Mouse (Mus musculus) MEL (cell line): ENCODE data around the gene Ofcc1. TPM values are rescaled to one million over a fixed set of nuclear protein-coding genes. Genes with fewer than 3 reads are reported as not detected.

ENCODE experiments used
- DNase-seq: peaks from one replicate; pipeline ENCODE4 v3.0.0; 2011; ENCODE audit warnings: low read depth, low spot score
- H3K27ac ChIP-seq: 2 replicates; pipeline ENCODE4 v1.5.1; 2012; ENCODE audit warnings: low read depth, mild to moderate bottlenecking, control low read depth, low read length, moderate library complexity; ENCODE audit not compliant: control insufficient read depth
- H3K27me3 ChIP-seq, 2 experiments: fragments of 150-350 bp in 1 of 2; sonication (generic) in 1 of 2; 2 replicates each; pipeline ENCODE4 v1.6.1; 2012; ENCODE audit warnings: low read length in 2 of 2, mild to moderate bottlenecking in 2 of 2, improper control_type of control experiment in 1 of 2, moderate library complexity in 1 of 2; ENCODE audit not compliant: insufficient read depth in 2 of 2, control insufficient read depth in 1 of 2
- H3K36me3 ChIP-seq, 2 experiments: 2 replicates each; pipeline ENCODE4 v1.6.1; 2012 to 2014; ENCODE audit warnings: low read length in 2 of 2, improper control_type of control experiment in 1 of 2, inconsistent platforms in 1 of 2, mild to moderate bottlenecking in 1 of 2; ENCODE audit not compliant: insufficient read depth in 2 of 2, control insufficient read depth in 1 of 2
- H3K4me1 ChIP-seq, 2 experiments: fragments of 150-350 bp in 1 of 2; sonication (generic) in 1 of 2; 2 replicates each; pipeline ENCODE4 v1.6.1; 2012; ENCODE audit warnings: low read length in 2 of 2, improper control_type of control experiment in 1 of 2, mild to moderate bottlenecking in 1 of 2; ENCODE audit not compliant: insufficient read depth in 2 of 2, control insufficient read depth in 1 of 2
- H3K4me3 ChIP-seq, 2 experiments: fragments of 150-350 bp in 1 of 2; sonication (generic) in 1 of 2; 2 replicates each; pipeline ENCODE4 v1.5.1; 2012; ENCODE audit warnings: low read depth in 2 of 2, low read length in 2 of 2, mild to moderate bottlenecking in 2 of 2, moderate library complexity in 2 of 2, control low read depth in 1 of 2, improper control_type of control experiment in 1 of 2; ENCODE audit not compliant: control insufficient read depth in 1 of 2, insufficient read depth in 1 of 2
- H3K79me2 ChIP-seq: 2 replicates; pipeline ENCODE4 v1.6.1; 2012; ENCODE audit warnings: mild to moderate bottlenecking, low read length, moderate library complexity; ENCODE audit not compliant: control insufficient read depth, poor library complexity, insufficient read depth
- H3K9ac ChIP-seq: 2 replicates; pipeline ENCODE4 v1.6.1; 2012; ENCODE audit warnings: low read depth, mild to moderate bottlenecking, control low read depth, low read length, moderate library complexity; ENCODE audit not compliant: control insufficient read depth, poor library complexity, severe bottlenecking
- H3K9me3 ChIP-seq: fragments of 150-350 bp; sonication (generic); replicated peaks from 2 replicates; pipeline ENCODE4 v1.6.1; 2012; ENCODE audit warnings: mild to moderate bottlenecking, low read length, improper control_type of control experiment, moderate library complexity; ENCODE audit not compliant: insufficient read depth
- CHD2 ChIP-seq: IDR thresholded peaks from 2 replicates; pipeline ENCODE4 v1.6.1; 2011; ENCODE audit warnings: low read length, improper control_type of control experiment
- CTCF ChIP-seq, 3 experiments: IDR thresholded peaks in 2 of 3; conservative IDR thresholded peaks in 1 of 3; 2 replicates each; pipeline ENCODE4 v1.5.1; 2011 to 2012; ENCODE audit warnings: low read length in 3 of 3, low read depth in 2 of 3, mild to moderate bottlenecking in 2 of 3, improper control_type of control experiment in 1 of 3, inconsistent platforms in 1 of 3, mixed read lengths in 1 of 3, moderate library complexity in 1 of 3; ENCODE audit not compliant: control insufficient read depth in 1 of 3, insufficient read depth in 1 of 3, poor library complexity in 1 of 3, severe bottlenecking in 1 of 3
- ELF1 ChIP-seq: IDR thresholded peaks from 2 replicates; pipeline ENCODE4 v1.6.1; 2014; ENCODE audit warnings: low read depth, mild to moderate bottlenecking, inconsistent platforms, low read length, improper control_type of control experiment, moderate library complexity
- ETS1 ChIP-seq: IDR thresholded peaks from 2 replicates; pipeline ENCODE4 v1.6.1; 2012; ENCODE audit warnings: low read depth, mild to moderate bottlenecking, inconsistent platforms, low read length, improper control_type of control experiment, moderate library complexity
- GABPA ChIP-seq: IDR thresholded peaks from 2 replicates; pipeline ENCODE4 v1.6.1; 2012; ENCODE audit warnings: low read depth, mild to moderate bottlenecking, inconsistent platforms, low read length, improper control_type of control experiment, moderate library complexity
- GATA1 ChIP-seq: IDR thresholded peaks from 2 replicates; pipeline ENCODE4 v1.6.1; 2011; ENCODE audit warnings: low read depth, low read length, improper control_type of control experiment
- JUND ChIP-seq: IDR thresholded peaks from 2 replicates; pipeline ENCODE4 v1.6.1; 2011; ENCODE audit warnings: low read depth, mild to moderate bottlenecking, improper control_type of control experiment, low read length
- MEF2A ChIP-seq: IDR thresholded peaks from 2 replicates; pipeline ENCODE4 v1.6.1; 2014; ENCODE audit warnings: low read depth, mild to moderate bottlenecking, inconsistent platforms, low read length, improper control_type of control experiment; ENCODE audit not compliant: poor library complexity, insufficient replicate concordance, severe bottlenecking; ENCODE audit errors: extremely low read depth
- MXI1 ChIP-seq: IDR thresholded peaks from 2 replicates; pipeline ENCODE4 v1.6.1; 2011; ENCODE audit warnings: mild to moderate bottlenecking, low read depth, low read length, improper control_type of control experiment
- MYB ChIP-seq: IDR thresholded peaks from 2 replicates; pipeline ENCODE4 v1.6.1; 2011; ENCODE audit warnings: mild to moderate bottlenecking, low read depth, low read length, improper control_type of control experiment
- NRF1 ChIP-seq: IDR thresholded peaks from 2 replicates; pipeline ENCODE4 v1.6.1; 2014; ENCODE audit warnings: low read depth, mild to moderate bottlenecking, inconsistent platforms, low read length, improper control_type of control experiment, moderate library complexity; ENCODE audit not compliant: poor library complexity, insufficient read depth, severe bottlenecking
- POLR2A ChIP-seq, 2 experiments: IDR thresholded peaks; 2 replicates each; pipeline ENCODE4 v1.6.1; 2011 to 2012; ENCODE audit warnings: low read length in 2 of 2, mild to moderate bottlenecking in 2 of 2, control low read depth in 1 of 2, improper control_type of control experiment in 1 of 2, low read depth in 1 of 2, moderate library complexity in 1 of 2; ENCODE audit not compliant: control insufficient read depth in 1 of 2, insufficient read depth in 1 of 2, poor library complexity in 1 of 2
- RCOR1 ChIP-seq: IDR thresholded peaks from 2 replicates; pipeline ENCODE4 v1.6.1; 2012; ENCODE audit warnings: low read depth, mild to moderate bottlenecking, inconsistent platforms, low read length, improper control_type of control experiment
- SMC3 ChIP-seq: IDR thresholded peaks from 2 replicates; pipeline ENCODE4 v1.6.1; 2011; ENCODE audit warnings: low read depth, low read length, improper control_type of control experiment
- TBP ChIP-seq: IDR thresholded peaks from 2 replicates; pipeline ENCODE4 v1.8.0; 2011; ENCODE audit warnings: low read depth, low read length, improper control_type of control experiment
- UBTF ChIP-seq: IDR thresholded peaks from 2 replicates; pipeline ENCODE4 v1.6.1; 2012; ENCODE audit warnings: low read depth, mild to moderate bottlenecking, inconsistent platforms, low read length, improper control_type of control experiment, moderate library complexity, borderline replicate concordance; ENCODE audit not compliant: insufficient read depth
- USF1 ChIP-seq: IDR thresholded peaks from 2 replicates; pipeline ENCODE4 v1.6.1; 2014; ENCODE audit warnings: low read depth, mild to moderate bottlenecking, inconsistent platforms, low read length, improper control_type of control experiment, moderate library complexity
- USF2 ChIP-seq, 2 experiments: IDR thresholded peaks; 2 replicates each; pipeline ENCODE4 v1.6.1; 2011 to 2012; ENCODE audit warnings: improper control_type of control experiment in 2 of 2, low read length in 2 of 2, borderline replicate concordance in 1 of 2, inconsistent platforms in 1 of 2, low read depth in 1 of 2, mild to moderate bottlenecking in 1 of 2; ENCODE audit not compliant: insufficient read depth in 1 of 2
- ZMIZ1 ChIP-seq: IDR thresholded peaks from 2 replicates; pipeline ENCODE4 v1.6.1; 2012; ENCODE audit warnings: low read depth, mild to moderate bottlenecking, inconsistent platforms, low read length, improper control_type of control experiment, moderate library complexity
- polyA plus RNA-seq, 2 experiments: library from polyadenylated mRNA; stranded (reverse) in 1 of 2; unstranded in 1 of 2; fragments of >175 nt in 1 of 2; fragments of >200 nt in 1 of 2; gene quantifications; 2 replicates each; pipeline versions ENCODE4 v1.2.1 to v1.2.4; 2012; ENCODE audit warnings: low replicate concordance in 2 of 2, low read depth in 1 of 2; ENCODE audit not compliant: insufficient read length in 2 of 2, insufficient read depth in 1 of 2, missing spikeins in 1 of 2
- total RNA-seq: library from RNA; depleted of rRNA; stranded (reverse); fragments of 300-350 nt; gene quantifications from 2 replicates; pipeline ENCODE4 v1.2.3, GENCODE M21; 2012

Gene Ofcc1
- total and polyA plus RNA-seq, 3 experiments = not detected

DNA sequence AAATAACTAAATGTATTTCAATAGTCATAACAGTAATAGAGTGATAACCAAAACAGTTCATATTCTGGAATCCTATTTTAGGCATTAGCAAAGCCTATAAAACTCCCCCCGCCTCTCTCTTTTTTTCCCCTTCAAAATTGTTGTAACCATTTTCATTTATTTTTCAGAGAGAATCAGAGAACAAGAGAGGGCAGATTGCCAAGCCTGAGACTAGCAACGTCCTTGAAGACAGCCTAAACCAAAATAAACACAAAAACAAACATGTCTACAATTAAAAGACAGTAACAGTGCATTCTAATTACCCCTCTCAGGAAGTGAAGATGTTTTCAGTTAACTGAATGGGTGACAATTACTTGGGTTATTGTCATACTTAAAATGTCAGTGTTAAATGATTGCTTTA is 248.9 kb downstream of the Ofcc1 start (continued):
- no peak for TF ChIP-seq ELF1

DNA sequence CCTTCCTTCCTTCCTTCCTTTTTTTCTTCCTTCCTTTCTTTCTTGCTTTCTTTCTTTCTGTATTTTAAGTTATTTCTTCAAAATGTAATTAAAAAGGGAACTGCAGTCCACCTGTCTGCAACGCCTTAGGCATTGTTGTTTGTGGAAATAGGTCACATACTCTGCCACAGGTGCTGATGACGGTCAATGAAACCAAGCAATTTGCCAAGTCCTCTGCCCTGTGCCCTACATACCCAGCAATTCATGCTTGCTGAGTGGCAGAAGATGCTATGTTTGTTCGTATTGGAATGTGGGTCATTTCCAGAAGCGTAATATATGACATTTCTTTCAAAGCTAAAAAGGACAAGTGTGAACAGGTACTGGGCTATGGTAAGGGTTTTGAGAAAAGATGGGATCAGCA is 285.0 kb downstream of the Ofcc1 start:
- H3K36me3 ChIP-seq = no peaks in the 10 kb centered on the region
- no peak for TF ChIP-seq GATA1
- no peak for TF ChIP-seq MYB
- TF ChIP-seq UBTF = no peak
- no peak for TF ChIP-seq RCOR1
- TF ChIP-seq SMC3 = no peak
- no peak for TF ChIP-seq CHD2
- no peak for TF ChIP-seq TBP
- TF ChIP-seq NRF1 = no peak
- no peak for TF ChIP-seq USF2 (IDR thresholded peaks at IDR 0.05; ENCODE audit: borderline replicate concordance in 1 of 2, insufficient read depth in 1 of 2, low read depth in 1 of 2, low read length in 2 of 2)
- no peak for TF ChIP-seq MXI1
- no peak for TF ChIP-seq ETS1
- TF ChIP-seq, all 39 proteins: peak for 0
- Histone ChIP-seq H3K4me1 (no peaks in the 10 kb centered on the region), H3K27ac (no peak overlapping the region), H3K4me3 (no peak overlapping the region), H3K27me3 (no peaks in the 10 kb centered on the region), H3K9me3 (no peaks in the 10 kb centered on the region), H3K79me2 (no peaks in the 10 kb centered on the region), H3K9ac (no peak overlapping the region)
- DNase-seq = no peak

DNA sequence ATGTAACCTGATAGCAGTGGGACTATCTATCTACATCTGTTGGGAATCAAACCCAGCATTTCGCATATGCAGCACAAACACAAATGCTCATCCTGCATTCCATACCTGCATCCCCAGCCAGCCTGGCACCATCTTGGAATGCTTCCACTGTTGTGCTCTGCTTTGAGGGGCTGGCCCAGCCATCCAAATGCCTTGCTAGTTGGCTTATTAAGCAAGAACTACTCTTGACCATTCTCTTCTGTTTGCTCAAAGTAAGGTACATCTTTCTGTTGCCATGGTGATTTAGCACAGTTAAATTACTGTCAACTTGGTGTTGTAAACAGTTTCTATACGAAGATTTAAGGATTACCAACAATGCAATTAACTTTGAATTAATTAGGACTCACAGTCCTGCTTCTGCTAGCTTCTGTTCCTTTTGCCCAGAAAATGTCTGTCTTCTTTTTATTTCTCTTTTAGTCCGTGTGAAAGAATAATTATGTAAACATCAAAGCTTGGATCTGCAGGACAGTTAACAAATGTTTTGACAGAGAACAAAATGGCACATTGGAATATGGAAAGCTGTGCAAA is 286.3 kb downstream of the Ofcc1 start:
- no peaks in the 10 kb centered on the region for H3K36me3 ChIP-seq
- no peaks in the 10 kb centered on the region for H3K27me3 ChIP-seq
- H3K4me3 ChIP-seq = no peak overlapping the region
- no peak overlapping the region for H3K27ac ChIP-seq
- no peaks in the 10 kb centered on the region for H3K4me1 ChIP-seq
- no peak overlapping the region for H3K9ac ChIP-seq
- H3K79me2 ChIP-seq = no peaks in the 10 kb centered on the region
- no peak for TF ChIP-seq USF1
- no peak for TF ChIP-seq CTCF (IDR thresholded peaks at IDR 0.05 in 2 of 3, conservative IDR thresholded peaks at IDR 0.05 in 1 of 3; ENCODE audit: control insufficient read depth in 1 of 3, insufficient read depth in 1 of 3, low read depth in 2 of 3, low read length in 3 of 3, poor library complexity in 1 of 3, severe bottlenecking in 1 of 3)
- no peak for TF ChIP-seq MEF2A
- TF ChIP-seq JUND = no peak
- TF ChIP-seq ZMIZ1 = no peak
- TF ChIP-seq MXI1 = no peak
- no peak for TF ChIP-seq POLR2A (IDR thresholded peaks at IDR 0.05; ENCODE audit: control insufficient read depth in 1 of 2, insufficient read depth in 1 of 2, low read depth in 1 of 2, low read length in 2 of 2, poor library complexity in 1 of 2)
- TF ChIP-seq GABPA = no peak
- TF ChIP-seq USF2 (IDR thresholded peaks at IDR 0.05; ENCODE audit: borderline replicate concordance in 1 of 2, insufficient read depth in 1 of 2, low read depth in 1 of 2, low read length in 2 of 2) = no peak
- TF ChIP-seq, all 39 proteins: peak for 0
- H3K9me3 ChIP-seq = no peaks in the 10 kb centered on the region
- no peak for DNase-seq
